Mouse (Mus musculus): ENCODE data around the gene F2r. TPM values are rescaled to one million over a fixed set of nuclear protein-coding genes. Genes with fewer than 3 reads are reported as not detected.

Gene F2r
- polyA plus RNA-seq, 1 experiment from 2014 or later = 60.0 TPM

GRCm38 (mm10) chr13:95584898-95585297, 33.4 kb downstream of the F2r start:
- WGBS = 84% methylated on average over 5 of the region's 5 CpGs

GRCm38 (mm10) chr13:95583237-95584189, 34.8 kb downstream of the F2r start:
- peak overlapping the region; percentile 3 for H3K4me2 ChIP-seq
- no peak overlapping the region for H3K4me3 ChIP-seq
- 53% methylated on average over 19 of the region's 19 CpGs for WGBS
- H3K27ac ChIP-seq (replicated peaks) = no peak overlapping the region
- H3K9me3 ChIP-seq = no peaks in the 10 kb centered on the region
- peak; percentile 83 for ATAC-seq (ENCODE audit: low FRiP score, low read depth)
- no peaks in the 10 kb centered on the region for H3K36me3 ChIP-seq
- no peaks in the 10 kb centered on the region for H3K27me3 ChIP-seq
- peaks cover 8% of the 10 kb centered on the region for H3K4me1 ChIP-seq (replicated peaks)
- H3K9ac ChIP-seq = no peak overlapping the region

More at GRCm38 (mm10) chr13:95584898-95585297, 33.4 kb downstream of the F2r start:
- no peak overlapping the region for H3K27ac ChIP-seq (replicated peaks)
- H3K27me3 ChIP-seq = no peaks in the 10 kb centered on the region
- no peak overlapping the region for H3K9ac ChIP-seq
- H3K9me3 ChIP-seq = no peaks in the 10 kb centered on the region
- H3K4me2 ChIP-seq = no peak overlapping the region
- ATAC-seq (ENCODE audit: low FRiP score, low read depth) = no peak
- H3K36me3 ChIP-seq = no peaks in the 10 kb centered on the region
- H3K4me3 ChIP-seq = no peak overlapping the region
- peaks cover 8% of the 10 kb centered on the region for H3K4me1 ChIP-seq (replicated peaks)

- 55% methylated on average over 1 of the region's 1 CpGs for WGBS
- H3K36me3 ChIP-seq = no peaks in the 10 kb centered on the region
- no peaks in the 10 kb centered on the region for H3K27me3 ChIP-seq
- no peak overlapping the region for H3K9ac ChIP-seq
- no peak for ATAC-seq (ENCODE audit: low FRiP score, low read depth)
- H3K9me3 ChIP-seq = no peaks in the 10 kb centered on the region
- no peak overlapping the region for H3K27ac ChIP-seq (replicated peaks)
- H3K4me3 ChIP-seq = no peak overlapping the region
- peaks cover 8% of the 10 kb centered on the region for H3K4me1 ChIP-seq (replicated peaks)
- H3K4me2 ChIP-seq = no peak overlapping the region
Measured at GRCm38 (mm10) chr13:95581850-95582249, 36.4 kb downstream of the F2r start.

GRCm38 (mm10) chr13:95578016-95578697, 40.1 kb downstream of the F2r start:
- no peaks in the 10 kb centered on the region for H3K27me3 ChIP-seq
- no peak overlapping the region for H3K4me3 ChIP-seq
- no peak for ATAC-seq (ENCODE audit: low FRiP score, low read depth)
- 88% methylated on average over 5 of the region's 5 CpGs for WGBS
- H3K27ac ChIP-seq (replicated peaks) = no peak overlapping the region
- no peaks in the 10 kb centered on the region for H3K36me3 ChIP-seq
- no peaks in the 10 kb centered on the region for H3K9me3 ChIP-seq
- no peak overlapping the region for H3K9ac ChIP-seq
- H3K4me2 ChIP-seq = no peak overlapping the region
- no peaks in the 10 kb centered on the region for H3K4me1 ChIP-seq (replicated peaks)

GRCm38 (mm10) chr13:95570877-95571276, 47.4 kb downstream of the F2r start:
- H3K27ac ChIP-seq (replicated peaks) = no peak overlapping the region
- no peaks in the 10 kb centered on the region for H3K9me3 ChIP-seq
- H3K9ac ChIP-seq = no peak overlapping the region
- no peaks in the 10 kb centered on the region for H3K4me1 ChIP-seq (replicated peaks)
- WGBS = 98% methylated on average over 4 of the region's 4 CpGs
- H3K4me2 ChIP-seq = no peak overlapping the region
- no peak overlapping the region for H3K4me3 ChIP-seq
- ATAC-seq (ENCODE audit: low FRiP score, low read depth) = no peak
- H3K36me3 ChIP-seq = no peaks in the 10 kb centered on the region
- no peaks in the 10 kb centered on the region for H3K27me3 ChIP-seq

- no peak for ATAC-seq (ENCODE audit: low FRiP score, low read depth)
Measured at GRCm38 (mm10) chr13:95569326-95569725, 49.0 kb downstream of the F2r start.

GRCm38 (mm10) chr13:95568336-95568735, 50.0 kb downstream of the F2r start:
- H3K9me3 ChIP-seq = no peaks in the 10 kb centered on the region
- WGBS = 98% methylated on average over 3 of the region's 3 CpGs
- no peak for ATAC-seq (ENCODE audit: low FRiP score, low read depth)

More at GRCm38 (mm10) chr13:95569326-95569725, 49.0 kb downstream of the F2r start:
- Histone ChIP-seq H3K36me3 (no peaks in the 10 kb centered on the region), H3K4me1 (replicated peaks) (no peaks in the 10 kb centered on the region), H3K27ac (replicated peaks) (no peak overlapping the region), H3K9me3 (no peaks in the 10 kb centered on the region), H3K27me3 (no peaks in the 10 kb centered on the region), H3K4me2 (no peak overlapping the region), H3K4me3 (no peak overlapping the region), H3K9ac (no peak overlapping the region)

GRCm38 (mm10) chr13:95566841-95567551, 51.3 kb downstream of the F2r start:
- H3K27ac ChIP-seq (replicated peaks) = no peak overlapping the region
- no peak overlapping the region for H3K9ac ChIP-seq
- no peak for ATAC-seq (ENCODE audit: low FRiP score, low read depth)
- no peaks in the 10 kb centered on the region for H3K27me3 ChIP-seq
- no peaks in the 10 kb centered on the region for H3K9me3 ChIP-seq
- no peak overlapping the region for H3K4me3 ChIP-seq
- no peaks in the 10 kb centered on the region for H3K36me3 ChIP-seq
- no peaks in the 10 kb centered on the region for H3K4me1 ChIP-seq (replicated peaks)
- WGBS = 95% methylated on average over 15 of the region's 15 CpGs
- H3K4me2 ChIP-seq = no peak overlapping the region

More at GRCm38 (mm10) chr13:95568336-95568735, 50.0 kb downstream of the F2r start:
- Histone ChIP-seq H3K4me1 (replicated peaks) (no peaks in the 10 kb centered on the region), H3K27me3 (no peaks in the 10 kb centered on the region), H3K9ac (no peak overlapping the region), H3K36me3 (no peaks in the 10 kb centered on the region), H3K4me2 (no peak overlapping the region), H3K27ac (replicated peaks) (no peak overlapping the region), H3K4me3 (no peak overlapping the region)

GRCm38 (mm10) chr13:95563693-95564092, 54.6 kb downstream of the F2r start:
- peak; percentile 89 for ATAC-seq (ENCODE audit: low FRiP score, low read depth)
- Histone ChIP-seq H3K4me1 (replicated peaks) (no peaks in the 10 kb centered on the region), H3K9me3 (no peaks in the 10 kb centered on the region), H3K4me3 (no peak overlapping the region), H3K4me2 (no peak overlapping the region), H3K27me3 (no peaks in the 10 kb centered on the region), H3K9ac (no peak overlapping the region), H3K27ac (replicated peaks) (no peak overlapping the region), H3K36me3 (no peaks in the 10 kb centered on the region)
- 3% methylated on average over 3 of the region's 3 CpGs for WGBS

GRCm38 (mm10) chr13:95563066-95563610, 55.1 kb downstream of the F2r start:
- Histone ChIP-seq H3K27me3 (no peaks in the 10 kb centered on the region), H3K9me3 (no peaks in the 10 kb centered on the region), H3K27ac (replicated peaks) (no peak overlapping the region), H3K4me2 (no peak overlapping the region), H3K4me3 (no peak overlapping the region), H3K36me3 (no peaks in the 10 kb centered on the region), H3K9ac (no peak overlapping the region), H3K4me1 (replicated peaks) (no peaks in the 10 kb centered on the region)
- ATAC-seq (ENCODE audit: low FRiP score, low read depth) = no peak
- 57% methylated on average over 10 of the region's 10 CpGs for WGBS

GRCm38 (mm10) chr13:95557326-95557725, 61.0 kb downstream of the F2r start:
- Histone ChIP-seq H3K9me3 (no peaks in the 10 kb centered on the region), H3K27me3 (no peaks in the 10 kb centered on the region), H3K36me3 (no peaks in the 10 kb centered on the region), H3K27ac (replicated peaks) (no peak overlapping the region), H3K4me2 (no peak overlapping the region), H3K9ac (no peak overlapping the region), H3K4me3 (no peak overlapping the region), H3K4me1 (replicated peaks) (no peaks in the 10 kb centered on the region)
- ATAC-seq (ENCODE audit: low FRiP score, low read depth) = no peak
- WGBS = 81% methylated on average over 7 of the region's 7 CpGs

All from hindbrain, embryonic 15.5 days (tissue).